Mouse (Mus musculus) stomach, postnatal 0 days (tissue): ENCODE measurements at regions not wholly inside any gene's neighbourhood (a gene's known extent, or its start where the extent isn't known, plus 50 kb on each side); places are given as distances from the start of the nearest gene placed in this dataset.

Experiments
- ATAC-seq: fragments of 200-750 bp; cut with Nextera tagmentation; 2 replicates; pipeline ENCODE4 v1.8.0; 2017; ENCODE audit not compliant: low FRiP score, low TSS enrichment
- DNase-seq: peaks from one replicate; pipeline ENCODE4 v3.0.0-alpha.2; 2016; ENCODE audit warnings: low spot score
- H3K27ac ChIP-seq: fragments of 300-500 bp; sonication (generic); replicated peaks from 2 replicates; pipeline ENCODE4 v1.5.1; 2014; ENCODE audit warnings: mild to moderate bottlenecking, control low read depth
- H3K27me3 ChIP-seq: fragments of 300-500 bp; sonication (generic); 2 replicates; pipeline ENCODE4 v1.6.1; 2014; ENCODE audit warnings: low read length; ENCODE audit not compliant: control insufficient read depth, insufficient read depth
- H3K36me3 ChIP-seq: fragments of 300-500 bp; sonication (generic); 2 replicates; pipeline ENCODE4 v1.6.1; 2014; ENCODE audit warnings: low read length, mixed read lengths; ENCODE audit not compliant: control insufficient read depth, insufficient read depth
- H3K4me1 ChIP-seq: fragments of 300-500 bp; sonication (generic); replicated peaks from 2 replicates; pipeline ENCODE4 v1.6.1; 2014; ENCODE audit warnings: antibody characterized with exemption; ENCODE audit not compliant: control insufficient read depth, insufficient read depth
- H3K4me2 ChIP-seq: fragments of 300-500 bp; sonication (generic); replicated peaks from 2 replicates; pipeline ENCODE4 v1.6.1; 2014; ENCODE audit warnings: low read depth, mild to moderate bottlenecking, control low read depth, moderate library complexity
- H3K4me3 ChIP-seq: fragments of 300-500 bp; sonication (generic); 2 replicates; pipeline ENCODE4 v1.5.1; 2014; ENCODE audit warnings: low read depth, low read length, control low read depth
- H3K9ac ChIP-seq: fragments of 300-500 bp; sonication (generic); 2 replicates; pipeline ENCODE4 v1.6.1; 2014; ENCODE audit warnings: mild to moderate bottlenecking, low read length, control low read depth, mixed read lengths
- H3K9me3 ChIP-seq: fragments of 300-500 bp; sonication (generic); 2 replicates; pipeline ENCODE4 v1.6.1; 2016; ENCODE audit warnings: low read length; ENCODE audit not compliant: control insufficient read depth
- CTCF ChIP-seq: IDR thresholded peaks from 2 replicates; pipeline ENCODE4 v1.5.1; 2016; ENCODE audit warnings: antibody characterized with exemption, low read depth, mild to moderate bottlenecking, moderate library complexity
- EP300 ChIP-seq: optimal IDR thresholded peaks from 2 replicates; pipeline ENCODE3; 2016; ENCODE audit warnings: antibody characterized with exemption
- WGBS: fragments of 180-500 bp; shearing (Covaris S2); extraction: QIAGEN DNeasy Blood & Tissue Kit; methylation state at CpG from one replicate; pipeline ENCODE4 v1.1.7; 2014; 5-methylcytosine and 5-hydroxymethylcytosine counted together

GRCm38 (mm10) chr12:17489971-17490370 lies 54.6 kb upstream of the Odc1 start:
- DNase-seq: no peak
- Histone ChIP-seq H3K27me3 (no peaks in the 10 kb centered on the region), H3K9ac (no peak overlapping the region), H3K4me3 (no peak overlapping the region), H3K4me1 (no peaks in the 10 kb centered on the region), H3K4me2 (no peak overlapping the region), H3K36me3 (no peaks in the 10 kb centered on the region), H3K9me3 (no peaks in the 10 kb centered on the region), H3K27ac (no peak overlapping the region)
- 84% methylated on average over 3 of the region's 3 CpGs for WGBS
- ATAC-seq: no peak
- TF ChIP-seq CTCF: no peak
- no peak for TF ChIP-seq EP300

DNA sequence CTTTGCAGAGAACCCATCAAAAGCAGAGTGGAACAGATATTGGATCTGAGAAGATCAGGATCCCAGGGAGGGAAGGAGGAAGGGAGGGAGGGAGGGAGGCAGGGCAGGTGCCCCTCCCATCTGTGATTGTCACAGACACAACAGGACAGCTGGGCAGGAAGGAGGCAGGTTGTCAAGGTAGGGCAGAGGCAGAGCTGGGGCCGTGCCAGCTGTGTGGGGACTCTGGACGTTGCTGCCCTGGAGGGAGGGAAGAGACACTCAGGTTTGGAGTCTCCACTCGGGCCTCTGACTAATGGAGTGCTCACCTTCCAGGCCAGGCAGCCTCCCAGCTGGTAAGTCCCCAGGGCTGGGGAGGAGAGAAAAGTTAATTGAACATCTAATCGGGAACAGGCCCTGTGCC lies 52.0 kb upstream of the Odc1 start:
- no peaks in the 10 kb centered on the region for H3K4me1 ChIP-seq
- H3K9me3 ChIP-seq: no peaks in the 10 kb centered on the region
- WGBS: 49% methylated on average over 4 of the region's 4 CpGs
- H3K9ac ChIP-seq: no peak overlapping the region
- no peaks in the 10 kb centered on the region for H3K36me3 ChIP-seq
- H3K4me3 ChIP-seq: no peak overlapping the region
- no peak overlapping the region for H3K4me2 ChIP-seq
- no peaks in the 10 kb centered on the region for H3K27me3 ChIP-seq
- no peak overlapping the region for H3K27ac ChIP-seq
- peak; percentile 43; the same call in 1 of the 2 replicates for ATAC-seq
- DNase-seq: no peak
- TF ChIP-seq CTCF (no peak), EP300 (no peak)

GRCm38 (mm10) chr12:17493053-17493452 lies 51.5 kb upstream of the Odc1 start:
- WGBS: 74% methylated on average over 7 of the region's 7 CpGs
- TF ChIP-seq EP300 (no peak), CTCF (no peak)
- Histone ChIP-seq H3K27me3 (no peaks in the 10 kb centered on the region), H3K27ac (no peak overlapping the region), H3K9ac (no peak overlapping the region), H3K4me1 (no peaks in the 10 kb centered on the region), H3K4me2 (no peak overlapping the region), H3K9me3 (no peaks in the 10 kb centered on the region), H3K36me3 (no peaks in the 10 kb centered on the region), H3K4me3 (no peak overlapping the region)
- DNase-seq (no peak), ATAC-seq (no peak)

- Histone ChIP-seq H3K4me1 (no peaks in the 10 kb centered on the region), H3K9ac (no peak overlapping the region), H3K27me3 (no peaks in the 10 kb centered on the region), H3K9me3 (no peaks in the 10 kb centered on the region), H3K4me2 (no peak overlapping the region), H3K36me3 (no peaks in the 10 kb centered on the region), H3K4me3 (no peak overlapping the region), H3K27ac (no peak overlapping the region)
- no peak for ATAC-seq
- no peak for DNase-seq
- TF ChIP-seq CTCF (no peak), EP300 (no peak)
- WGBS: 30% methylated on average over 3 of the region's 3 CpGs
Observed at GRCm38 (mm10) chr12:17493810-17494209, 50.8 kb upstream of the Odc1 start.
